22 mouse cellular contexts compared by ENCODE assay signal in genomic region chr12:30348036-30348435, GRCm38 (mm10).
"Had no signal": no experiment of that assay in that cellular context is flagged by ENCODE, and none has a peak within 500 bp of the region (broad histone marks: within the 10 kb centered on the region; RNA-seq: fewer than 3 reads in every experiment).

No protein-coding gene starts in this region.

- H3K4me2 ChIP-seq: heart, embryonic 13.5 days; heart, embryonic 15.5 days; hindbrain, embryonic 13.5 days; hindbrain, embryonic 15.5 days; limb, embryonic 13.5 days; limb, embryonic 15.5 days; liver, embryonic 11.5 days had no signal

- H3K36me3 ChIP-seq: heart, embryonic 10.5 days; heart, embryonic 13.5 days; heart, embryonic 15.5 days; hindbrain, embryonic 13.5 days; hindbrain, embryonic 15.5 days; limb, embryonic 13.5 days; limb, embryonic 15.5 days had no signal

- ATAC-seq: hindbrain, postnatal 0 days; intestine, embryonic 16.5 days had no signal

- H3K27me3 ChIP-seq: heart, embryonic 13.5 days; heart, embryonic 15.5 days; hindbrain, embryonic 13.5 days; hindbrain, embryonic 15.5 days; limb, embryonic 15.5 days had no signal

- DNase-seq: forebrain, postnatal 0 days; gastrocnemius, postnatal 14 days; gastrocnemius, postnatal 36 days; heart, adult 18-20 months; heart, postnatal 14 days; heart, postnatal 36 days; kidney, adult 11 months; kidney, postnatal 14 days; layer of hippocampus, postnatal 36 days; left cerebral cortex, postnatal 4 days; lung, adult 18-20 months had no signal

- H3K9me3 ChIP-seq: heart, embryonic 10.5 days; heart, embryonic 13.5 days; heart, embryonic 15.5 days; hindbrain, embryonic 13.5 days; hindbrain, embryonic 15.5 days; limb, embryonic 13.5 days; limb, embryonic 15.5 days had no signal

- H3K9ac ChIP-seq: forebrain, postnatal 0 days; heart, embryonic 13.5 days; heart, embryonic 15.5 days; hindbrain, embryonic 13.5 days; hindbrain, embryonic 15.5 days; limb, embryonic 13.5 days; limb, embryonic 15.5 days; liver, embryonic 14.5 days had no signal

- H3K4me1 ChIP-seq: heart, embryonic 10.5 days; hindbrain, embryonic 15.5 days; limb, embryonic 15.5 days had no signal

- H3K4me3 ChIP-seq: heart, embryonic 10.5 days; heart, embryonic 13.5 days; heart, embryonic 15.5 days; hindbrain, embryonic 13.5 days; hindbrain, embryonic 15.5 days; limb, embryonic 13.5 days; limb, embryonic 15.5 days had no signal

- H3K27ac ChIP-seq: heart, embryonic 10.5 days; heart, embryonic 13.5 days; heart, embryonic 15.5 days; hindbrain, embryonic 13.5 days; hindbrain, embryonic 15.5 days; hindbrain, postnatal 0 days; limb, embryonic 13.5 days; limb, embryonic 15.5 days; liver, embryonic 14.5 days had no signal
